ENCODE assay signal across 25 mouse cellular contexts in the genomic region with DNA sequence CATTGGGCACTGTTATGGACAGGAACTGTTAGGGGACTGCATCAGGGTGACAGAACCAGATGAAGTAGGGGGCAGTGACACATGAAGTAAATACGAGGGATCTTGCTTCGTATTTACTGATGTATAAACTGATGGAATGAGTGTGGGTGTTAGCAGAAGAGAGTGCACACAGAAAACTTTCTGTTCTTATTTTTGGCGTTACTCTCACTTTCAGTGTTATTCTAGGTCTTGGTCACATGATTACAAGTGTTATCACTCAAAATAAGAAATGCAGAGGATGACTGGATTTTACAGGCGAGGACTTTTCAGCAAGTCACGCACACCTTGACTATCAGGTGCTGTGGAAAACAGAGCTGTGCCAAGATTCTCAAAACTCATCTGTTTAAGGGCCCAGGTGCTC.
"Had no signal": no experiment of that assay in that cellular context is flagged by ENCODE, and none has a peak within 500 bp of the region (broad histone marks: within the 10 kb centered on the region; RNA-seq: fewer than 3 reads in every experiment).

No protein-coding gene starts in this region.

- H3K36me3 ChIP-seq: embryonic facial prominence, embryonic 10.5 days; embryonic facial prominence, embryonic 12.5 days; embryonic facial prominence, embryonic 13.5 days; embryonic facial prominence, embryonic 15.5 days; forebrain, embryonic 10.5 days; forebrain, embryonic 12.5 days; forebrain, embryonic 15.5 days had no signal

- H3K4me3 ChIP-seq: embryonic facial prominence, embryonic 10.5 days; embryonic facial prominence, embryonic 12.5 days; embryonic facial prominence, embryonic 13.5 days; embryonic facial prominence, embryonic 15.5 days; erythroblast, embryonic 14.5 days; forebrain, embryonic 10.5 days; forebrain, embryonic 12.5 days; forebrain, embryonic 13.5 days; forebrain, embryonic 15.5 days; gastrocnemius, adult 2 months; heart, adult 2 months had no signal

- H3K9me3 ChIP-seq: embryonic facial prominence, embryonic 10.5 days; embryonic facial prominence, embryonic 12.5 days; embryonic facial prominence, embryonic 13.5 days; embryonic facial prominence, embryonic 15.5 days; forebrain, embryonic 10.5 days; forebrain, embryonic 12.5 days; forebrain, embryonic 13.5 days; forebrain, embryonic 15.5 days had no signal

- H3K4me1 ChIP-seq: embryonic facial prominence, embryonic 10.5 days; embryonic facial prominence, embryonic 12.5 days; embryonic facial prominence, embryonic 13.5 days; embryonic facial prominence, embryonic 15.5 days; forebrain, embryonic 10.5 days; forebrain, embryonic 12.5 days; forebrain, embryonic 13.5 days; forebrain, embryonic 15.5 days had no signal

- H3K27ac ChIP-seq: embryonic facial prominence, embryonic 10.5 days; embryonic facial prominence, embryonic 12.5 days; embryonic facial prominence, embryonic 13.5 days; embryonic facial prominence, embryonic 15.5 days; forebrain, embryonic 10.5 days; forebrain, embryonic 12.5 days; forebrain, embryonic 13.5 days; forebrain, embryonic 15.5 days; gastrocnemius, adult 2 months; heart, adult 2 months had no signal

- H3K9ac ChIP-seq: embryonic facial prominence, embryonic 12.5 days; embryonic facial prominence, embryonic 13.5 days; embryonic facial prominence, embryonic 15.5 days; forebrain, embryonic 12.5 days; forebrain, embryonic 13.5 days; forebrain, embryonic 15.5 days; forebrain, postnatal 0 days had no signal

- H3K27me3 ChIP-seq: embryonic facial prominence, embryonic 12.5 days; embryonic facial prominence, embryonic 13.5 days; embryonic facial prominence, embryonic 15.5 days; forebrain, embryonic 12.5 days; forebrain, embryonic 13.5 days; forebrain, embryonic 15.5 days had no signal

- DNase-seq: cerebellum, adult 9-10 months; cerebellum, adult 9-11 months; cerebellum, postnatal 10 days; cerebellum, postnatal 14 days; cerebellum, postnatal 25 days; cerebellum, postnatal 36 days; embryo, embryonic 11 days; forebrain, postnatal 0 days; gastrocnemius, adult 2 months; gastrocnemius, postnatal 10 days; gastrocnemius, postnatal 14 days; gastrocnemius, postnatal 25 days; gastrocnemius, postnatal 36 days; heart, adult 11 months; heart, adult 18-20 months; heart, adult 2 months had no signal

- H3K4me2 ChIP-seq: embryonic facial prominence, embryonic 12.5 days; embryonic facial prominence, embryonic 13.5 days; embryonic facial prominence, embryonic 15.5 days; forebrain, embryonic 12.5 days; forebrain, embryonic 13.5 days; forebrain, embryonic 15.5 days had no signal
